Mouse (Mus musculus) CH12.LX (cell line): ENCODE measurements at regions not wholly inside any gene's neighbourhood (a gene's known extent, or its start where the extent isn't known, plus 50 kb on each side); places are given as distances from the start of the nearest gene placed in this dataset.
A peak's percentile ranks its signal among the peaks of the same experiment; 100 is the strongest.
"Not testable (repeated sequence)": the region's sequence is repeated elsewhere in the genome, so short reads cannot be mapped to it uniquely, and the experiment has no call there.

Experiments
- CTCF ChIP-seq, 2 experiments: IDR thresholded peaks in 1 of 2; conservative IDR thresholded peaks in 1 of 2; 2 replicates each; pipeline ENCODE4 v1.5.1; 2011 to 2012; ENCODE audit warnings: low read depth in 2 of 2, low read length in 2 of 2, improper control_type of control experiment in 1 of 2, inconsistent platforms in 1 of 2, mild to moderate bottlenecking in 1 of 2, moderate library complexity in 1 of 2
- ELF1 ChIP-seq: IDR thresholded peaks from 2 replicates; pipeline ENCODE4 v1.6.1; 2014; ENCODE audit warnings: low read depth, mild to moderate bottlenecking, inconsistent platforms, low read length, improper control_type of control experiment
- HCFC1 ChIP-seq: IDR thresholded peaks from 2 replicates; pipeline ENCODE4 v1.6.1; 2012; ENCODE audit warnings: low read depth, mild to moderate bottlenecking, inconsistent platforms, low read length, improper control_type of control experiment
- KAT2A ChIP-seq: IDR thresholded peaks from 2 replicates; pipeline ENCODE4 v1.6.1; 2012; ENCODE audit warnings: low read length, improper control_type of control experiment, inconsistent platforms; ENCODE audit not compliant: insufficient replicate concordance
- MAX ChIP-seq: IDR thresholded peaks from 2 replicates; pipeline ENCODE4 v1.6.1; 2011; ENCODE audit warnings: low read length, improper control_type of control experiment
- POLR2A ChIP-seq: IDR thresholded peaks from 2 replicates; pipeline ENCODE4 v1.6.1; 2011; ENCODE audit warnings: low read depth, mild to moderate bottlenecking, improper control_type of control experiment, low read length
- RCOR1 ChIP-seq: conservative IDR thresholded peaks from 2 replicates; pipeline ENCODE4 v1.6.1; 2012; ENCODE audit warnings: low read depth, mild to moderate bottlenecking, inconsistent platforms, low read length, improper control_type of control experiment
- SIN3A ChIP-seq: IDR thresholded peaks from 2 replicates; pipeline ENCODE4 v1.6.1; 2012; ENCODE audit warnings: low read length, improper control_type of control experiment, inconsistent platforms
- UBTF ChIP-seq: IDR thresholded peaks from 2 replicates; pipeline ENCODE4 v1.6.1; 2012; ENCODE audit warnings: low read depth, mild to moderate bottlenecking, inconsistent platforms, low read length, improper control_type of control experiment, moderate library complexity

DNA sequence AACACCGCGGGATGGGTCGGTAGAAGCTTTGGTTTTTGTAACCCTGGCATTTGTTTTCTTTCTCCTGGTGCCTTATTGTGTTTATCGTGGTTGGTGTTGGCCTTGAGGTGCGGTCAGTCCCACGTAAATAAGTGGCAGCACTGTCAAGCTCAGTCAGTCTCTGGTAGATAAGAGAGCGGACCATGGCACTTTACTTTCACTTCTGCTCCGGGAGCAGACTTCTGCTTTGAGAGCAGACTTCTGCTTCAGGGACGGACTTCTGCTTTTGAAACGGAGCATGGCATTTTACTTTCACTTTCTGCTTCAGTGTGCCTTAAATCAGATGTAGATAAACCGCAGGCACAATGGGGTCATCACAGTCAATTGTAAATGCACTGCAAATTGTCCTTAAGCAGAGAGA lies 54.3 kb upstream of the Ccdc66 start:
- TF ChIP-seq HCFC1 (peak; percentile 11; the same call in 1 of the 2 replicates), POLR2A (0 out of 2 replicates have a peak, but pooled peaks have one; percentile 14), MAX (peak; percentile 37; the same call in 1 of the 2 replicates), SIN3A (peak; percentile 30; the same call in 1 of the 2 replicates)
- not testable (repeated sequence) for TF ChIP-seq RCOR1; CTCF (conservative IDR thresholded peaks at IDR 0.05 in 1 of 2, IDR thresholded peaks at IDR 0.05 in 1 of 2; ENCODE audit: low read depth in 2 of 2, low read length in 2 of 2); UBTF; KAT2A; ELF1
